Mouse (Mus musculus) yolk sac, embryonic 10.5 days (tissue): ENCODE measurements at regions not wholly inside any gene's neighbourhood (a gene's known extent, or its start where the extent isn't known, plus 50 kb on each side); places are given as distances from the start of the nearest gene placed in this dataset.

Source experiments
- DNase-seq: peaks from one replicate; pipeline ENCODE4 v3.0.0-alpha.2; 2017; ENCODE audit warnings: low spot score

GRCm38 (mm10) chr10:14231464-14231863 is 265.6 kb downstream of the Hivep2 start:
- DNase-seq = no peak

DNA sequence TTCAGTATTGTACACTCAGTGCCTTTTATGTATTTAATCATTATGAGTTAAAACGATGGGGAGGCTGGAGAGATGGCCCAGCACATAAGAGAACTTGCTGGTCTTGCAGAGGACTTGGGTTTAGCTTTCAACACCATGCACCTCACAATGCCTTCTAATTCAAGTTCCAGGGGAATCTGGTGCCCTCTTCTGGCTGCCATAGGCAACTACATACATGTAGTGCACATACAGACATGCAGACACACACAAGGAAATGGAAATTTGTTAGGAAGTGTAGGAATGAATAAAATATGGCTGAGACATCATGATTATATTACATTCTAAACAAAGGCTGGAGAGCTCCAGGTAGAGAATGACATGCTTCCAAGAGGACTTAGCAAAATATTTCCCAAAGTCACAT is 251.4 kb downstream of the Hivep2 start:
- DNase-seq = no peak

- DNase-seq = no peak
Observed at GRCm38 (mm10) chr10:14216191-14216992, 250.5 kb downstream of the Hivep2 start.

GRCm38 (mm10) chr10:14215512-14215911 is 249.6 kb downstream of the Hivep2 start:
- DNase-seq = no peak

DNA sequence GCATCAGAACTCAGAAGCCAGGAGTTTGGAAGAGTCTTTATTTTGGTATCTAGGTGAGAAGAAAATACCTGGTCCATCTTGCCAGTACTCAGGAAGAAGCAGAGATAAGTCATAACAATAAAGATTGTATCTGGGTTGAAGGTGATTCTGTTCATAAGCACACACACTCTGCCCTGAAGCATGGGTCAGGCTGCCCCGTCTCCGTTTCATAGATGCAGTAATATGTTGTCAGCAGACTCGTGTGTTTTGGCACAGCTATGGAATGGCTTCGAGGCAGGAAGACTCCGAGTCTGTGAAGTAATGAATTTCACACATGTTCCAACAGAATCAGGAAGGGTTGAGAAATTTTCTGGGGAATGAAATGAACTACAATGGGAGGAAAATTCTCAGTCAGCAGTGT is 247.7 kb downstream of the Hivep2 start:
- no peak for DNase-seq

GRCm38 (mm10) chr10:14211926-14212325 is 246.1 kb downstream of the Hivep2 start:
- no peak for DNase-seq

GRCm38 (mm10) chr10:14211481-14211880 is 245.6 kb downstream of the Hivep2 start:
- no peak for DNase-seq

- DNase-seq = no peak
Observed at GRCm38 (mm10) chr10:14210445-14210844, 244.6 kb downstream of the Hivep2 start.

DNA sequence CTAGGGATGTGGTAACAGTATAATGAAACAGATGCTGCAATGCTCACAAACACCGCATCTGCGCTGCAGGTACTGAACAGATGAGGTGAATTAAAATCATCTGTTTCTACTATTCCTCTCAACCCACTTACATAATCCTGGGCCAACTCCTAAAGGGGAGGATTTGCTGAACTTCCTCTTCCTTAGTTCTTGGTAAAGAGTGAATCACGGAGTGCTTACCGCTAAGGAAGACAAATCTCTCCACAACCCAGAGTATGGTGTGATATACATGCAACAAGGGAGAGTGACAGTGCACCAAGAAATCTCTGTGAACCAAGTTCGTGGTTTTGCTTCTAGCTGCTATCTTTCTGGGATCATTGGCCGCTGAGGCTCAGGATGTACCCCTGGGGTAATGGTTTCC is 244.2 kb downstream of the Hivep2 start:
- DNase-seq = no peak

DNA sequence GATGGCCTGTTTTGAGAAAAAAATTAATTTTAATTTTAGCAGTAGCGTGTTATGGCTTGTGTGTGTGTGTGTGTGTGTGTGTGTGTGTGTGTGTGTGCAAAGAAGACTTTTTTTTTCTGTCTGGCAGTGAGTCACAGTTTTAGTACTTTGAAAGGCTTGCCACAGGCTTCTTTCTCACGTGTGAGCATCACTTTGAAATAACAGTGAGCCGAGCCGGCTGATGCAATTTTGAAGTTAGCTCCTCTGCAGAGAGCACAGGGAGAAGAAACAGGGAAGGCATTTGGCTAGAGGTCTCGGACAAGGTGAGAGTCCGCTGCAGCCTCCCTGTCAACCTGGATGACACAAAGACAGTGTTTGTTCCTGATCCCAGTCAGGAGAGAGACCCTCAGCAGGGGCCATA is 242.3 kb downstream of the Hivep2 start:
- no peak for DNase-seq

DNA sequence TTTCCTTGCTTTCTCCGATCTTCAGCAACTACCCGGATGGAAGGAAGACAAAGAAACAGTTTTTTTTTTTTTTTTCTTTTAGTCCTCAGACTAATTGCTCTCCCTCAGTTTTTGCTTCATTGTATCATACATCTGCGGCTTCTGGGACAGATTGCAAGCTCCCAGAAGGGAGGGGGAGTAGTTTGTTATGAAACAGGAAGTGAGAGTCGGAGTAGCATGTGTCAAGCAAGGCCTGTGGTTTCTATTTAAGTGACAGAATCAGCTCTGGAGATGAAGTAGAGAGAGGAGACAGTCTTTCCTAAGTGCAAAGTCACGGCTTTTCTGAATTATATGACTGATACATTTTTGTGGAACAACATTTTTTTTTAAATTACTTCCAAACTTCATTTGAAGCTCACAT is 241.7 kb downstream of the Hivep2 start:
- no peak for DNase-seq

- no peak for DNase-seq
Observed at GRCm38 (mm10) chr10:14207051-14207570, 241.2 kb downstream of the Hivep2 start.
